Mouse (Mus musculus) ES-E14 (cell line): ENCODE results near the gene Espl1.

ENCODE experiments used
- CHD2 ChIP-seq: IDR thresholded peaks from 2 replicates; pipeline ENCODE4 v1.6.1; 2014; ENCODE audit warnings: mild to moderate bottlenecking, low read depth, low read length, inconsistent platforms
- HCFC1 ChIP-seq: IDR thresholded peaks from 2 replicates; pipeline ENCODE4 v1.6.1; 2012; ENCODE audit warnings: low read length, inconsistent platforms, borderline replicate concordance; ENCODE audit not compliant: insufficient read depth
- MAFK ChIP-seq: IDR thresholded peaks from 2 replicates; pipeline ENCODE4 v1.6.1; 2014; ENCODE audit warnings: mild to moderate bottlenecking, low read depth, low read length, inconsistent platforms; ENCODE audit not compliant: insufficient read depth
- ZC3H11A ChIP-seq: IDR thresholded peaks from 2 replicates; pipeline ENCODE4 v1.6.1; 2012; ENCODE audit warnings: low read depth, mild to moderate bottlenecking, inconsistent platforms, low read length, borderline replicate concordance
- ZNF384 ChIP-seq: IDR thresholded peaks from 2 replicates; pipeline ENCODE4 v1.6.1; 2012; ENCODE audit warnings: low read depth, low read length, inconsistent platforms

DNA sequence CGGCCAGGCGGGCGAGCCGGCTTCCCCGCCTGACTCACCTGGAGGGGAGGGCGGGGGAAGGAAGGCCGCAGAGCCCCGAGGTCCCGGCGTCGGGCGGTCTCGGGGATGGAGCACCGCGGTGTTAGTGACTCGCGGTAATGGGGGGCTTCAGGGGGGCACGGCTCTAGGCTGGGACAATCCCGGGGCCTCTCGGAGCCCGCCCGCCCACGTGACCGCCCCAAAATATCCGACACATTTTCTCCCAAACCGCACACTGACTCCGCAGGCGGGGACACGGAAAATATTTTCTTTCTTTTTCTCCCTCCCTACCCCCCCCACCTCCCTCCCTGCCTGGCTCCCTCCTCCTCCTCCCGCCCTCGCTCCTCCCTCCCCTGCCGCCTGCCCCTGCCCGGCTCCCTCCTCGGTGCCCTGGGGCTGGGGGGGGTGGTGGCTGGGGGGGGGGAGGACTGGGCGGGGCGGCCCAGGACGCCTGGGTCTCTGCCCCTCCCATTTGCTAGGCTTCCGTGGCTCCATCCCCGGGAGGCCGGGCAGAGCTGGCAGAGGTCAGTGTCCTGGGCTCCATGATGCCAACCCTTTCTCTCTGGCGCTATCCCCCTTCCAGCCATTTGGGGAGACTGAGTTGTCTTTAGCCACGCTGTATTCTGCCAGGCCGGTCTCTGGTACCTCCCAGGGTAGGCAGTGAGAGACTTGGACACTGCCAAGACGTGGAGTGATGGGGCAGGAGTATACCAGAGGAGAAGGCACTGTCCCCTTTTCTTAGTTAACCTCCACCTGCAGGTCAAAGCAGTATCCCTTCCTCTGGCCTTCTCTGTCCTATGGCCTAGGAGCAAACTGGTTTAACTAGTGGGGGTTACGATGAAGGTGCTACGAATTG, 38.6 kb upstream of the Espl1 start, which contains the start of gene Rarg:
- TF ChIP-seq ZC3H11A (no peak), CHD2 (no peak), ZNF384 (no peak), MAFK (no peak), HCFC1 (no peak)
